Mouse (Mus musculus): Measurements from ENCODE around the gene Clic1.
"Not testable (repeated sequence)": the region's sequence is repeated elsewhere in the genome, so short reads cannot be mapped to it uniquely, and the experiment has no call there.

Gene Clic1

DNA sequence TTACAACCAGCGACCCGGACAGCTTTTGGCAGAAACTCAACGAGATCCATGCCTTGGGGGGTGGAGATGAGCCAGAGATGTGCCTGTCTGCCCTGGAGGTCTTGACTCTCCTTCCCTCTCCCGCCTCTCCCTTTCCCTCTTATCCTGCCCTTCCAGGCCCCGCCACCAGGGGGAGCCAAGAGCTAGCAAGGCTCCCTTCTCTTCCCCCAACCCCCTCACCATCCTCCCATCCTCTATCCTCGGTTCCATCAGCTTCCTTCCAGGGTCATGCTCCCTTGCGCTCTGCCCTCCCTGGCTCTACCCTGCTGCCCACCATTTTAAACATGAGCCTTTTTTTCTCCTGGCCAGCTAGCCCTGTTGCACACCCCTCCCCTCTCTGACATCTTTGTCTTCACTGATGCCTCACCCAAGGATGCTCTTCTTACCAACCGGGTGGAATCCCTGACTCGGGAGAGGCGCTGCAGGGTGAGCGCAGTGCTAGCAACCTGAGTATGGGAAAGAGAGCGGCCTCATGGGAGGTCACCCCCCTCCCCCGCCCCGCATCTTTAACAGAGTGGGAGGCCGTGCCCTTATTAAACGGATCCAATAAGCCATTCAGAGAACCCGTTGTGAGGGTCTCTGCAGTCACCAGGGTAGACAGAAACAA is 28.5 kb upstream of the Clic1 start:
- peak; percentile 83 for DNase-seq (ENCODE audit: low spot score)

DNA sequence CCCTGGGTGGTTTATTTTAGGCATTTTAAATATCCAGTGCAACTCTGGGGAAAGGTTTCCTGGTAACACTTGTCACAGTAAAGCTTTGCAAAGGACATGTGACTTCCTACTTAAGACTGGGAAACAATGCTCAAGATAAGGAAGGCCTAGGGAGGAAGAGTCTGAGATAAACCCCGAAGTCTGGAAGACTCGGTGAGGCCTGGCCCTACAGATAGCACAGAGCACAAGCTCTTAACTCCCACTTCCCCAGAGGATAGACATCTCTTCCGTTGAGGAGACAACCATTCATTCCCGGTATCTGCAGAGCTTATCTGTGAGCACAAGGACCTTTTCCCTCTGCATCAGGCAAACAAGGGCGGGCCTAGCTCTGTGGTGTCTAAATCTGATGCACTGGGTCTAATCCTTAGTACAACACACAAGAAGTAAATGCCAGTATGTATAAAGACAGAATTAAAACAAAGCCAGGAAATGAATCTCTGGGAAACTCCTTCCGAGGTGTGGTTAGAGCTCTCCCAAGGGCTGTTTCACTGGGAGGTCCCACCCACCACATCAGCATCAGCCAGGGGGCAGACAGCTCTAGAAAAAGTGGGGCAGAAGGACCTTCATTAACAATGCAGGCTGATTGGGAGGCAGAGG is 27.8 kb upstream of the Clic1 start:
- DNase-seq (ENCODE audit: low spot score) = no peak

DNA sequence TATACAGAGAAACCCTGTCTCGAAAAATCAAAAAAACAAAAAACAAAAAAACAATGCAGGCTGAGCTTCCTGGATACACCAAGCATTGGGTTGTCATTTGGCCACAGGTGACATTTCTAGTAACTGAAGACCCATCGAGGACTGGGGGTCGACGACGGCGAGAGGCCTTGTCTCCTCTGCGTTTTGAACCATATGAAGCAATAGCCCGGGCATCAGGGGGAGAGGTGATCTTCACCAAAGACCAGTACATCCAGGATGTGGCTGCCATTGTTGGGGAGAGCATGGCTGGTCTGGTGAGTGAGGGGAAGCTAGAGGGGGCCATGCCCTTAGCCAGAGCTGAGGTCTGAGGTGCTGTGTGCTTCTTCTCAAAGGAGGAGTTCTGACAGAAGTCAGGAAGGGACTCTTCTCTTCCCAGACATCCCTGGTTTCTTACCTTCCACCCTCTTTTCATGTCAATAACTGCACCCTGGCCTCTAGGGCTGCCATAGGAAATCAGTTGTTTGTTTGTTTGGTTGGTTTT is 27.2 kb upstream of the Clic1 start:
- no peak for DNase-seq (ENCODE audit: low spot score)

DNA sequence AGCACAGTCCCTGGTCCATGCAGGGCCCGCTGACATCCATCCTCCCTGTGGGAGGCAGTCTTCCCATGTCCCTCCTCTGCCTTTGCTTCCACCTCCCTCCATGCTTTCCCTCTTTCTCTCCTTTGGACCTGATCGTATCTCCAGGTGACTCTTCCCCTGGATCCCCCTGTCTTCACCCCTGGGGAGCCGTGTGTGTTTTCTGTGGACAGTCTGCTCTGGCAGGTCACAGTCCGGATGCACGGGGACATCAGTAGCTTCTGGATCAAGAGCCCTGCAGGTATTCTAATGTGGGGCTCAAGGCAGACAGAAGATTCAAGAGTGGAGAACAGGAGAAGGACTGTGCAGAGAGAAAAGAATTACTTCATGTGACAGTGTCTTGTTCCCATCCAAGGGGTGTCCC is 26.5 kb upstream of the Clic1 start:
- no peak for DNase-seq (ENCODE audit: low spot score)

DNA sequence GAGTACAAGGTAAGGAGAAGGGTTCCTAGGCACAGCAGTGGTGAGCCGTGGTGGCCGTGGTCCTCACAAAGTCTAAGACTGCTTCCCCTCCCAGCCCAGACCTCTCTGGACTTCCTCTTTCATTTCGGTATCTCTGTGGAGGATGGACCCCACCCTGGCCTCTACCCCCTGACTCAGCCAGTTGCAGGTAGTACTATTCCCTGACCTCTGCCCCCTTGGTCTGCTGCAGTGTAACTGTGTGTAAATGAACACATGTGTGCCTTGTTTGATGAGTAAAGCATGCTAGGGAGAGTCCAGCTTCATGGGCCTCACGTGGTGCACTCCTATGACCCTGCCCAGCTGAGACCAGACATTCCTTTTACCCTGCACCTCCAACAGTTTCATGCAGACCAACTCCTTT is 26.0 kb upstream of the Clic1 start:
- no peak for DNase-seq (ENCODE audit: low spot score)

DNA sequence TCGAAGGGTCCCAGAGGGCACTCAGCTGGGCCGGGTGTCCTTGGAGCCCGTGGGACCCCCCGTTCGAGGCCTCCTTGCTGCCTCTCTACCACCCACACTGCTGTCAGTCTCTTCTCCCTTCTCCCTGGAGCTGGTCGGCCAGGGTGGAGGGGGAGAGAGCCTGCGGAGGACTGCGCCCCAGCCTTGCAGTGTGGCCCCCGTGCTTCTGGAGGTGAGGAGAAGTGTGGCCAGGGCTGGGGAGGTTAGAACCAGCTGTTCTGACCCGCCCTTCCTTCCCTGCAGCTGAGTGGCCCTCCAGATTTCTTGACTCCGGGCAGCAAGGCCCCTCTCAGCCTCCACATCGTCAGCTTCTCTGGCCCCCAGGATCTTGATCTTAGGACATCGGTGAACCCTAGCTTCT is 25.5 kb upstream of the Clic1 start:
- no peak for DNase-seq (ENCODE audit: low spot score)

DNA sequence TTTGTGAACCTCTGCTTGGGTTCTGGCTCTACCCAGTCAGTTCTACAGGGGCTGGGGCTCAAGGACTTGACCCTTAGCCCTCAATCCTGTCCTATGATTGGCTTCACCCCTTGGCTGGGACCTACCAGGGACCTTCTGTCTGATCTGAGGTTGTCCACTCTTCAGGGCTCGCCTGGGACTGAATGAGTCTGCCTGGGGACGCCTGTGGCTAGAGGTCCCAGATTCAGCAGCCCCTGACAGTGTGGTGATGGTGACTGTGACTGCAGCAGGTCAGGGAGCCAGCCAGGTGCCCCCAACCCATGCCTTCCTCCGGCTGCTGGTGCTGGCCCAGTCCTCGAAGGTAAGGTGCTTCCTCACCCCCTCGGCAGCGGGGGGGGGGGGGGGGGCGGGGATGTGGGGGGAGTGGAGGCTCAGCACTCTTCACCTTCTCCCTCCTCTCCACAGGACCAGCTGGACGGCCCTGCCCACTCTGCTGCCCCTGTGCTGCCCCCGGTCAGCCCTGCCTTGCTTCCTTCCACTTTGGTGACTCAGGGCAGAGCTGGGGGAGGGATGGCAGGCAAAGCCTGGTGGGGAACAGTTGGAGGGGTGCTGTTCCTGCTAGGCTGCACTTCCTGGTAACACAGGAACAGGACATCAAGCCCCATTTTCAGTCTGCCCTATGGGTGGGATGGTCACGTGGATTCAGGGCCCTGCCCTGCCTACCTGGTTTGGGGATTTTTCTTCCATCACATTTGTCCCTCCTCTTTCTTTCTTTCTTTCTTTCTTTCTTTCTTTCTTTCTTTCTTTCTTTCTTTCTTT is 24.9 kb upstream of the Clic1 start:
- no peak for DNase-seq (ENCODE audit: low spot score)

DNA sequence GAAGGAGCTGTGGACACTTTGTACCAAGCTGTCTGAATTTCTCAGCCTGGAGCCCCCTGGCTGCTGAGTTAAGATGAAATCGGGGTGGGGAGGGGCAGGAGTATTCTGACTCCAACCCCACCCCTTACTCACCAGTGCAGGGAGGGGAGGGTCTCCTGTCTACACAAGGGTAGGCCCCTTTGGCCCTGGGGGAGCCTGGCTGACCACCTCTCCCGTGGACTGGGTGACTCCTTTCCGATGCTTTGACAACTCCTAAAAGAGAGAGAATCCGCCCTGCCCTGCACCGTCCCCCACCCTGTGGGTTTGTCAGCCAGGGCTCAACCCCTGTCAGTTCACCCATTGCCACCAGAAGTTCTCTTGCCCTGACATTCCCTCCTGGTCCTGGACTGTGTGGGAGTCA is 23.6 kb upstream of the Clic1 start:
- no peak for DNase-seq (ENCODE audit: low spot score)

DNA sequence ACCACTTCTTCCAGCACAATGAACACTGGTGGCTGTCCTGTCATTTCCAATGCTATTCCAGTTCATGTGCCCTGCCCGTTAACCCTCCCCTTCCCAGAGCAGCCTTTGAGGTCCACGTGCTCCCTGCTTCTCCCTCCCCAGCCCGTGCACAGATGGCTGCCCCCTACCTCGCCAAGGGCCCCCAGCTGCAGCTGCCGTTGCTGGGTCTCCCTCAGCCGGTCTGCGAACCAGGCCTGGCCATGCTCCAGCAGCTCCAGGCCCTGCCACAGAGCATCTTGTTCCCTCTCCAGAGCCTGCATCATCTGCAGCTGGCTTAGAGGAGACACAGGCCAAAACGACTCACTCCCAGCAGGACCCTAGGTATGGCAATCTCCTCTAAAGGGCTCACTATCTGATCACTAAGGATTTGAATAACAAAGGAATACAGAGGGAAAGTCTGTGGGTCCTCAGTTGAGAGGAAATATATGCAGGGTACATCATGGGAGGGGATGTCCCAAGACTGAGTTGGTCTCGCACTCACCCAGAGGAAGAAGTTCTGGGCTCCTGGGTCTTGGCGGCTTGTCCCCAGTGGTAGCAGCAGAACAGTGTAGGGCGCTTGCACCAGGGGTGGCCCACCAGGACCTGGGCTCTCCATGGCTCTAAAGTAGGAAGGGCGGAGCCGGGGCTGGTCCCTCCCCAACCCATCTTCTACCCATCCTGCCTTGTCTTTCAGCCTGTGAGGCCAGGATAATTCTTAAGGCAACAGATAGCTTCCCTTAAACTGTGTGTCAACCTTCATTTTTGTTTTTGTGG is 22.3 kb upstream of the Clic1 start, which contains the start of gene Sapcd1:
TSS of gene Sapcd1 (minus strand) at position 740 of the 792 bp plus-strand sequence.
- no peak for DNase-seq (ENCODE audit: low spot score)

DNA sequence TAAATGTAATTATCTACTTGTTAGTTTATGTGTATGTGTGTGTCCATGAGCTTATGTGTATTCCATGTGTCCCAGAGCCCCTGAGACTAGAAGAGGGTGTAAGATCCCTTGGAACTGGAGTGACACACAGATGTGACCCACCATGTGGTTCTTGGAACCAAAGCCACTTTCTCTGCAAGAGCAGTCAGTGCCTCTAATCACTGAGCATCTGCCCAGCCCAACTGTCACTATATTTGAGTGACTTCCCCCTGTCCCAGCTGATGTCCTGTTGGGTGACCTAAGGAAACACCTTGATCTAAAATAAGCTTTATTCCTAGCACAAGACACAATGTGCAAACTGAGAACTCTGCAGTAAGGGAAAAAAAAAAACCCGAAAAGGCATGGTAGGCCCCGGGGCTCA is 21.5 kb upstream of the Clic1 start:
- no peak for DNase-seq (ENCODE audit: low spot score)

DNA sequence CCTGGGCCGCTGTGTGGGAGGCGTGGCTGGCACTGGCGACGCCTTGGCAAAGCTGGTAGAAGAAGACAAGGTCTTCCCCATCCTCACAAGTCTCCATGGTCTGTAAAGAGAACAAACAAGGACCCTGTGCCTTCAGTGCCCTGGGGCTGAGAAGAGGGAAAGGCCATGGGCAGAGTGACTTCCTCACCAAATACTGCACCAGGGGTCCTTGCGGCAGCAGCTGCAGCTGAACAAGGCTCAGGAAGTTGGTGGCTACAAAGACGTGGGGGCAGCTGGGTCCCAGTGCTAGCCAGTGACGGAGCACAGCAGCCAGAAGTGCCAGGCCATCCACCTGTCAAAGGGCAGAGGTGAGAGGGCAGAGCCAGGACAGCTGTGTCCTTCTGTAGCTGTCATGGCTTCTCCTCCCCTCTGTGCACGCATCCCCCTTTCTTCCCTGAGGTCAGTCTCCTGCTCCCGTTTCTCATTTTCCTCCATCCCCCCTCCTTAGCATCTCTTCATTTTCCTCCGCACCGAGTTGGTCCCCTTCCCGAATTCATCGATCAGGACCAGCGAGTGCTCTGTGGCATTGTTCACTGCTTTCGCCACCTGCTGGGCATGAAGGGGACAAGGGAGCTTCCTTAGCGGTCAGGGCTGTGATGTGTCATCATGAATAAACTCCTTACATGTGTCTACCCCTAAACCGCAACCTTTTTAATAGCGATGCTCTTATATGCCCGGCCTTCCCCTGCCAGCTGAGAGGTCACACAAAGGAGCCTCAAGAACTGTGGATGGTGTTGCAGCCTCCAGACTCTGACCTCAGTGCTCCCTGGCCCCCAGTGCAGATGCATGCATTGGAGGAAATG is 19.9 kb upstream of the Clic1 start:
- DNase-seq (ENCODE audit: low spot score) = no peak

DNA sequence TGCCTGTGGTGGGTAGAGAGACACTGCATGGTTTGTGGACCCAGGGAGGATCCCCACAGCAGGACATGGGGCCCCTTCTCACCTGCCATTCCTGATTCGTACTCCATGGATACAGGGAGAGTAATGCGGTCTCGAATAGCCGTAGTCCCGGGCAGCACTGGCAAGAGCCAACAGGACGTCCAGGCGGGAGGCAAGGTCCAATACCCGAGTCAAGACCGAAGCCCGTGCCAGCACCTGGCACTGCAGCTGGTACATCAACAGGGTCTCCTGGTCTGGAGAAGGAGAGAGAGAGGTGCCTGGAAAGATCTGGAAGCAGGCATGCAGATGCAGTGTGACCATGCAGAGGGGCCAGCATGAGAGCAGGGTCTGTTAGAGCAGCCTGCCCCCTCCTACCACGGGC is 18.5 kb upstream of the Clic1 start:
- DNase-seq (ENCODE audit: low spot score) = no peak

DNA sequence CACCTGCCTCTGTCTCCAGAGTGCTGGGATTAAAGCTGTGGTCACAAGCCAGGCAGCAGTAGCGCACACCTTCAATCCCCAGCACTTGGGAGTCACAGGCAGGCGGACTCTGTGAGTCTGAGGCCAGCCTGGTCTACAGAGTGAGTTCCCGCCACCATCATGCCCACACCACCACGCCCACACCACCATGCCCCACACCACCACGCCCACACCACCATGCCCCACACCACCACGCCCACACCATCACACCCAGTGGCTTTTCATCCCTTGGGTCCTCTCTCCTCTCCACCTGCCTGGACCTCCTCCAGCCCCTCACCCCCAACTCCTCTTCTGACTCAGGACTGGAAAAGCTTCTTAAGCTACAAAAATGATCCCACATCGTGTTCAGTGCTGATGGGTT is 17.9 kb upstream of the Clic1 start:
- DNase-seq (ENCODE audit: low spot score) = no peak

DNA sequence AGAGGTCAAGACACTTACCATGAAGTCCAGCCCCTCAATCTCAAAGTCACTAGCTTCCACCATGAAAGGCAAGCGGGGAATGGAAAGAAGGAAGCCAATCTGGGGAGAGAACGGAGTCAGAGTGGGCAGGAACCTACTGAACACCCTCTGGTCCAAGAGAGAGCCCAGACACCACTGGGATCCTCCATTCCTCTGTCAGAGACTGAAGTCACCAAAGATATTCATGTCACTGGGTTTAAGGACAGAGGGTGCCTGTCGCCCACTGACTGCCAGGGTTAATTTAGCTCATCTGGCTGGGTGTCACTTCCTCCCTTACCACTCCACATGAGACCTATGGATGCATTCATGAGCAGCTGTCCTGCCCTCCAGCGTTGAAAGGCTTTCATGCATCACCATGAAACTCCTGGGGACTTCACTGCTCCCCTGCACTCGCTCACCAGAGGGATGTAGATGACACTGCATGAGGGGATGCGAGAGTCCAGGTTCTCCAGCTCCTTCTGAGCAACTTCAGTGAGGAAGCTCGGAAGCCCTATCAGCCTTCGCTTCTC is 17.4 kb upstream of the Clic1 start:
- DNase-seq (ENCODE audit: low spot score) = no peak

DNA sequence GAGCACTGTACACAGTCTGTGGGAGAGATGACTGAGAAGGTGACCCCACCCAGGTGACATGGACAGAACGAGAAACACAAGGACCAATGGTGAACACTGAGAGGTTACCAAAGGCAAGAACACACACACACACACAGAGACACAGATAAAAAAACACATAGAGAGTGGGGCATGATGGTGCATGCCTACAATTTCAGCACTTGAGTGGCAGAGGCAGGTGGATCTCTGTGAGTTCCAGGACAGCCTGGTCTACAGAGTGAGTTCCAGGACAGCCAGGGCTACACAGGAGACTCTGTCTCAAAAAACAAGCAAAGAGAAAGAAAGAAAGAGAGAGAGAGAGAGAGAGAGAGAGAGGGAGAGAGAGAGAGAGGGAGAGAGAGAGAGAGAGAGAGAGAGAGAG is 16.1 kb upstream of the Clic1 start:
- DNase-seq (ENCODE audit: low spot score) = not testable (repeated sequence)

DNA sequence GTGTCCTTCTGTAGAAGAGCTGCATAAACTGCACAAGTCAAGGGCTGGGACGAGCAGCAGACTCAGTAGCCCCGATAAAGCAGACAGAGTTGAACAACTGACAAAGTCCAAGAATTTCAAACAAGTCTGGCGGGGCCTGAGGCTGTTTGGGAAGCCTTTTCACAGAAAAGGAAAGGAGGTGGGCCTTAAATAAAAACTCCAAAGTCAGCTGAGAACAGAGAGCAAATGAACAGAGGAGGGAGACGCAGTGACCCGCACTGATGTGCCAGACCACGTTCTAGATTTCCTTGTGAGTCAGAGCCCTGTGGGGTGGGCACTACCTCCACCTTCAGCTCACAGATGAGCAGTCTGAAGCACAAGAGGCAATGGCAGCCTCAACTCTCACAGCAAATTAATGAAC is 14.9 kb upstream of the Clic1 start:
- no peak for DNase-seq (ENCODE audit: low spot score)

DNA sequence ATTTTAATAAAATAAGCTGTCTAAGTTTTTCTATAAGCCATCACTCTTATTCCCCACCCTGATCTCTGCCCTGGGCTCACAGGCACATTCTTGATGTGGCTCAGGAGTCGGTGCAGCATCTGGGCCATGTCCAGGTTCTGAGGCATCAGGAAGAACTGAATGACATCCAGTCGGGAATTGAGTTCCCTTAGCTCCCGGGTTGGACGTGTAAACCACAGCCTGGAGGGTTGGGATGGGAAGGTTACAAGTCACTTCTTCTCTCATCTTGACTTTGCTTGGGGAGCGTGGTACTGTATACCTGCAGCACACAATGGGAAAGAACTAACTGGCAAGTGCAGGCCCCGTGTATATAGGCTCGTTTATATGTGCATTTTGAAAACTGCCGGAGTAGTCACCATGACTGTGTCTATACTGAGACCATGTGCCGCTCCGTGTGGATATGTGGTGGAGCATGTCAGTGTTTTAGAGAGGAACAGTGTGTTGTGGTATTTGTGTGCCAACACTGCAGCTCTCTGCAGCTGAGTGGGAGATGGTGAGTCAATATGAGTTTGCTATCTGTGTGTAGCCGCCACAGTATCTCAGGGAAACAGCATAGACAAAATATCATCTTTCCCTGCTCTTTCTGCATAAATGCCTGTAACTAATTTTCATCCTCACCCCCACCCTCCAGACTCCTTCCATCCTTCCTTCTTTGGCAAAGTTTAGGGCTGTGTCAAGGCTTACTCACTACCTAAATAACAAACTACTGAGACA is 10.5 kb upstream of the Clic1 start:
- DNase-seq (ENCODE audit: low spot score) = no peak

DNA sequence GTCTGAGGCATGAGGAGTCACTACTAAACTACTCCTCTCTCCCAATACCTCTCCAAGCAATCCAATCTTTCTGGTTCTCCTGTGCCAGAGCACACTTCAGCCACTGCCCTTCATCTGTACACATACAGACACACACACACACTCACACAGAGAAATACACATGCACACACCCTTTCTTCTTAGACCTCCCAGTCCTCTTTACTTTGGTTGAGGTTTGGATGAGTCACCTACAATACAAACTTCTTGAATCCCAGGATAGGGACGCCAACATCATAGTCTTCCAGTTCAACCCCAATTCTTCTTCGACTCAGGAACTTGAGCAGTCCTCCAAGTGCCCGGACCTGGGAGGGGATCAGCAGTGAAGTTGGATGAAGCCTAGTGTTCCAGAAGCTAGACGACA is 6.0 kb upstream of the Clic1 start:
- DNase-seq (ENCODE audit: low spot score) = no peak

DNA sequence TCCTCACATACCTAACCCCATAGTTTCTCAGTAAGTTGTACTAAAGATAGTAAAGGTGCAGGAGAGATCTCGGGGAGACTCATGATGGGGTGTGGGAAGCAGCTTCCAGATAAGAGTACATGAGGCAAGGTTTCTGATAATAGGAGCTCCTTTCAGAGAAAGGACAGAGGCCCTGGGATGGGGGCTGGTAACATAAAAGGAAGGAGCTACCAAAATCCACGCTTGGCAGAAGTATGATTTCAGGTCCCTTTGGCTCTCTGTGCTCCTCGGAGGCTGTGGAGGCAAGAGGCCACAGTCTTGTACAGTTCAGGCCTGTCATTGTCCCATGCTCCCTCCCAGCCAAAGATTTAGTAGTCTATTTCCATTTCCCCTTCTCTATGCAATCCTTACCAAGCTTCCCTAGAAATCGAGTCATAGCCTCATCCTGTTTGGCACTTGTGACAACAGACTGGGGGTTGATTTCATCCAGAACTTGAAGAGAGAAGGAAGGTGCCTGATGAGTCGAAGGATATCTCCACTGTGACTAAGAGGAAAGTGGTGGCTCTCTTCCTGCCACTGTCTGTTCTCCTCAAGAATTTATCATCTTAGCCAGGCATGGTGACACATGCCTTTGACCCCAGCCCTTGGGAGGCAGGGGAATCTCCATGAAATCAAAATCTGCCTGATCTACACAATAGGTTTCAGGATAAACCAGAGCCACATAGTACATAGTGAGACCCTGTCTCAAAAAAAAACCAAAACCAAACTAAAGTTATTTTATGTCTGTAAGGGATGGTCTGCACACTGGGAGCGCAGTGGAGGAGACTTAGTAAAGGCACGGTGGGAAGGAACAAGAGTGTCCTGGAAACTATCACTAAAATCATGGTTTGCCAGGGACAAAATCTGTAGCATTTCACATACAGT is 4.6 kb upstream of the Clic1 start:
- DNase-seq (ENCODE audit: low spot score) = no peak

Measured in T-cell, adult 2 months (primary cell).